Mouse (Mus musculus) midbrain, embryonic 10.5 days (tissue): ENCODE measurements around the gene Vps52. TPM values are rescaled to one million over a fixed set of nuclear protein-coding genes. Genes with fewer than 3 reads are reported as not detected.
"Not testable (repeated sequence)": the region's sequence is repeated elsewhere in the genome, so short reads cannot be mapped to it uniquely, and the experiment has no call there.

Experiments
- DNase-seq: peaks from one replicate; pipeline ENCODE4 v3.0.0-alpha.2; 2017; ENCODE audit warnings: low spot score
- H3K27ac ChIP-seq: fragments of 300-500 bp; sonication (generic); replicated peaks from 2 replicates; pipeline ENCODE4 v1.5.1; 2016; ENCODE audit warnings: mild to moderate bottlenecking
- H3K27me3 ChIP-seq: fragments of 300-500 bp; sonication (generic); 2 replicates; pipeline ENCODE4 v1.6.1; 2016; ENCODE audit warnings: low read depth, mild to moderate bottlenecking; ENCODE audit not compliant: poor library complexity, severe bottlenecking
- H3K36me3 ChIP-seq: fragments of 300-500 bp; sonication (generic); 2 replicates; pipeline ENCODE4 v1.6.1; 2016; ENCODE audit warnings: mild to moderate bottlenecking, moderate library complexity
- H3K4me1 ChIP-seq: fragments of 300-500 bp; sonication (generic); 2 replicates; pipeline ENCODE4 v1.6.1; 2016
- H3K4me3 ChIP-seq: fragments of 300-500 bp; sonication (generic); 2 replicates; pipeline ENCODE4 v1.5.1; 2016; ENCODE audit warnings: mild to moderate bottlenecking, moderate library complexity
- H3K9me3 ChIP-seq: fragments of 300-500 bp; sonication (generic); replicated peaks from 2 replicates; pipeline ENCODE4 v1.6.1; 2016; ENCODE audit warnings: mild to moderate bottlenecking
- WGBS: fragments of 180-500 bp; shearing (Covaris S2); methylation state at CpG from one replicate; pipeline ENCODE4 v1.1.7; 2016; 5-methylcytosine and 5-hydroxymethylcytosine counted together
- polyA plus RNA-seq: library from polyadenylated mRNA; unstranded; fragments of >200 nt; fragmentation: Nextera tagmentation; extraction: Ambion mirVana; gene quantifications from 2 replicates; pipeline ENCODE4 v1.2.1, GENCODE M21; 2016

Gene Vps52
- polyA plus RNA-seq, 1 experiment from 2014 or later = 53.5 TPM

DNA sequence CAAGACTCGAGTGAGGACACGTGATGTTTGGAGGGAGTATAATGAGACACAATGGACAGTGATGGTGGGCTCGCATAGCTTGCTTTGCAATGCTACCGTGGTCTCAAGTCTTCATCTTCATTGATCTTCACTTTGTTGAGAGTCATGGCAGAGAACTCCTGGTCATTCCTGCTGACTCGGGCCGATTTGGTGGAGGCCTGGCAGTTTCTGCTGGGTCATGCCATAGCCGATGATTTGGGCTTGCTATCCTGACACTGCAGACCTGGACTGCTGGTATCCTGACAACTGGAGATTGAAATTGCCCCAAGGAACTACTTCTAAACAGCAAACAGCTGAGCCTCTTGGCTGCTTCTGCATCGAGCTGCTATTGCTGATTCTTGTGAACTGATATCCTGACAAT, 39.3 kb downstream of the Vps52 start:
- H3K36me3 ChIP-seq = no peaks in the 10 kb centered on the region
- DNase-seq = no peak
- no peak overlapping the region for H3K4me3 ChIP-seq
- no peaks in the 10 kb centered on the region for H3K9me3 ChIP-seq
- H3K4me1 ChIP-seq = peaks cover 9% of the 10 kb centered on the region
- H3K27me3 ChIP-seq = peaks cover 28% of the 10 kb centered on the region
- WGBS = 90% methylated on average over 8 of the region's 8 CpGs
- no peak overlapping the region for H3K27ac ChIP-seq

DNA sequence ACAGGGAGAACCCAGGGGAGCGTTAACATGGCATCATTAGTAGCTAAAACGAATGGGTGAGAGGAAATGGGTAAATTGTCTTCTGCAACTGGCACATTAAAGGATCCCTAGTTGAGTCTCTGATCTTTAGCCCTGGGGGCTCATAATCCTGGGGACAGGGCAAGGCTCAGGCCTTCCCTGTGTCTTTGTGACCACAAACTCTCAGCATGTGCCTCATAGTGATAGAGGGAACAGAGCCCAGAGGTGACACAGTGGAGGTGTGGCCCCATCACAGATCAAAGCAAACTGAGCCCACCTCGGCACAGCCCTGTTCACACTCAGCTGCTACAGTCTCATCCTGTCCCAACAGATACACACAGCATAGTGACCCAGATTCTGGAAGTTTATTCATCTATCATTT, 40.0 kb downstream of the Vps52 start:
- H3K27ac ChIP-seq = no peak overlapping the region
- H3K4me1 ChIP-seq = peaks cover 16% of the 10 kb centered on the region
- peaks cover 35% of the 10 kb centered on the region for H3K27me3 ChIP-seq
- no peak overlapping the region for H3K4me3 ChIP-seq
- DNase-seq = no peak
- H3K36me3 ChIP-seq = no peaks in the 10 kb centered on the region
- WGBS = 77% methylated on average over 3 of the region's 3 CpGs
- no peaks in the 10 kb centered on the region for H3K9me3 ChIP-seq

DNA sequence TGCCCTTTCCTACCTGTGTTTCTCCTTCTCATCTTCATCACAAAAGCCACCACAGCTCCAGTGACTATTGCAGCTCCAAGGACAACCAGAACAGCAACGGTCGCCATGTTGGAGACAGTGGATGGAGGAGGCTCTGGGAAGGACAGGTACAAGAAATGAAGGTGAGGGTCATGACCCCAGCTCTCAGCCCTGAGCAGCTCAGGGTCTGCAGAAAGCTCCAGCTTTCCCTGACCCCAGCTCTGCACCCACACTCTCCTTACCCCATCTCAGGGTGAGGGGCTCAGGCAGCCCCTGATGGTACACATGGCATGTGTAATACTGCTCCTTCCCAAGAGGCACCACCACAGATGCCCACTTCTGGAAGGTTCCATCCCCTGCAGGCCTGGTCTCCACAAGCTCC, 41.4 kb downstream of the Vps52 start:
- H3K36me3 ChIP-seq, H3K4me3 ChIP-seq, H3K9me3 ChIP-seq, DNase-seq, H3K27ac ChIP-seq: not testable (repeated sequence)
- Histone ChIP-seq H3K27me3 (peaks cover 48% of the 10 kb centered on the region), H3K4me1 (peaks cover 16% of the 10 kb centered on the region)
- 96% methylated on average over 2 of the region's 2 CpGs for WGBS

DNA sequence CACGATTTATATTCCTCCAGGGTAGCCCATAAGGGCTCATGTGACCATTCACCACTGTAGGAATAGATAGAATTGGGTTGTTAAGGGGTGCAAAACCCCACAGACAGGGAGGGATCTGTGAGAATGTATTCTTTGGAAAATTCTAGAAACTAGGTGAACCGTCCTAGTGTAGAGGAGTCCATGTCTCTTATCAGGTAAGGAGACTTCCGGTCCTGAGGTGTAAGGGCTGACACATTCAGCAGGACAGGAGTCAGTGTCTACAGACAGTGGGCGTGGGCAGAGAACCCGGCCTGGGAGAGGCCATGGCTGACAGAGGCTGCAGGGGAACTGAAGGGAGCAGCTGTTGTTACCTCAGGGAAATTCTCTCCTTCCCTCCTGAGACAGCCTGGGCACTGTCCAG, 43.1 kb downstream of the Vps52 start:
- not testable (repeated sequence) for DNase-seq, H3K4me3 ChIP-seq, H3K9me3 ChIP-seq, H3K36me3 ChIP-seq, H3K27ac ChIP-seq
- WGBS = 57% methylated on average over 5 of the region's 5 CpGs
- H3K27me3 ChIP-seq = peaks cover 54% of the 10 kb centered on the region
- H3K4me1 ChIP-seq = peaks cover 18% of the 10 kb centered on the region

DNA sequence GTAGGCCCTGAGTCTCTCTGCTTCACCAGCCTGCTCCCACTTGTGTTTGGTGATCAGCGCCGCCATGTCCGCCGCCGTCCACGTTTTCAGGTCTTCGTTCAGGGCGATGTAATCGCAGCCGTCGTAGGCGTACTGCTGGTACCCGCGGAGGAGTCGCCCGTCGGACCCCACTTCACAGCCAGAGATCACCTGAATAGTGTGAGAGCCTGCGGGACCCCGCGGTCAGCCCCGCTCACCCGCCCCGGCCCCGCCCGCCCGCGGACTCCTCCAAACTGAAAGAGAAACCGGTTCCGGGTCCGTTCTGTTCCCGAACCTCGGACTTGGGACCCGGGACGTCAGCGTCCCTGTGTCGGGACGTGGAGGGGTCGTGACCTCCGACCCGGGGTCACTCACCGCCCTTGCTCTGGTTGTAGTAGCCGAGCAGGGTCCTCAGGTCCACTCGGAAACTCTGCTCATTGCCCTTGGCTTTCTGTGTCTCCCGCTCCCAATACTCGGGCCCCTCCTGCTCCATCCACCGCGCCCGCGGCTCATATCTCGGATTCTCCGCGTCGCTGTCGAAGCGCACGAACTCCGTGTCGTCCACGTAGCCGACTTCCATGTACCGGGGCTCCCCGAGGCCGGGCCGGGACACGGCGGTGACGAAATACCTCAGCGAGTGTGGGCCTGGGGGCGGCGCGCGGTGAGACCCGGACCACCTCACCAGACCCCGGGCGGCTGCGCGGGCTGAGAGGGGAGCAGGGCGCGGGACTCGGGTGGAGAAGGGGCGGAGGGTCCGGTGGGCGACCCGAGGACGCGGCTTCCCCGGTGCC, 43.9 kb downstream of the Vps52 start:
- no peaks in the 10 kb centered on the region for H3K36me3 ChIP-seq
- no peaks in the 10 kb centered on the region for H3K9me3 ChIP-seq
- H3K4me1 ChIP-seq = peaks cover 19% of the 10 kb centered on the region
- 2% methylated on average over 87 of the region's 87 CpGs for WGBS
- H3K4me3 ChIP-seq = peak overlapping the region; percentile 69
- peak overlapping the region; percentile 77 for H3K27ac ChIP-seq
- DNase-seq = no peak
- peaks cover 54% of the 10 kb centered on the region for H3K27me3 ChIP-seq

DNA sequence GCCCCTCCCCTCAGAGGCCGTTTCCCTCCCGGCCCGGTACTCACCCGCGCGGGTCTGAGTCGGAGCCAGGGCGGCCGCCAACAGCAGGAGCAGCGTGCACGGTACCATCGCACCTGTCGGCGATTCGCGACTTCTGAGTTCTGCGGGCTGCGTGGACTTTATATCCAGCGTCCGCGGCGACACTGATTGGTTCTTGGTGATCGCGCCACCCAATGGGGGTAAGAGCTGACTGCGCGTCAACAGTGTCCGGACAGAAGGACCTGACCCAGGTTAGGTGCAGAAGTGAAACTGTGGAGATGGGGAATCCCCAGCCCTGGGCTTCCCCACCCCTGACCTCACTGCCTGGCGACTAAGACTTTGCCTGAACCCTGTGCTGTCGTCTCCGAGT, 44.5 kb downstream of the Vps52 start, which contains the start of gene H2-K1:
Gene H2-K1, minus strand, starts transcription at position 198 of the 388 bp plus-strand sequence.
- peak within 1 kb of the TSS; percentile 77 for H3K27ac ChIP-seq
- H3K36me3 ChIP-seq = no peaks in the 10 kb centered on the region
- peak; percentile 71 for DNase-seq
- under 1% methylated on average over 25 of the region's 30 CpGs for WGBS
- H3K9me3 ChIP-seq = no peaks in the 10 kb centered on the region
- H3K4me3 ChIP-seq = peak within 1 kb of the TSS; percentile 69
- peaks cover 19% of the 10 kb centered on the region for H3K4me1 ChIP-seq
- H3K27me3 ChIP-seq = peaks cover 54% of the 10 kb centered on the region

DNA sequence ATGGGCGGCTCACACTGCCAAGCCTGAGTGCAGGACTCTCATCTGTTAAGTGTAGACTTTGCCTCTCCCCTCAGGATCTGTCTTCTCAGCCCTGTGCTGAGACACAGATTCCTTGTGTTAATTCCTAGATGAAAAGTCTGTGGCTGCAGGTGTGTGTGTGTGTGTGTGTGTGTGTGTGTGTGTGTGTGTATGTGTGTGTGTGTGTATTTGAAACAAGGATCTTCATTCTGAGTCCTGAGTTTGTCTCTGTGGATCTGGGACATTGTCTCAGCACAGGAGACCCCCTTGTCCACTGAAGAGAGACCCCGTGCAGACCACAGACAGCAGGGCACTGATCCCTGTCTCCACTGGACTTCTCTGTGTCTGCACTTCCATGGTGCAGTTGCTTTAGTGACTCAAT, 45.2 kb downstream of the Vps52 start:
- H3K4me3 ChIP-seq = peak overlapping the region; percentile 69; the same call in 1 of the 2 replicates
- H3K9me3 ChIP-seq, H3K36me3 ChIP-seq, H3K27ac ChIP-seq, DNase-seq: not testable (repeated sequence)
- H3K4me1 ChIP-seq = peaks cover 19% of the 10 kb centered on the region
- H3K27me3 ChIP-seq = peaks cover 54% of the 10 kb centered on the region
- 64% methylated on average over 2 of the region's 2 CpGs for WGBS

DNA sequence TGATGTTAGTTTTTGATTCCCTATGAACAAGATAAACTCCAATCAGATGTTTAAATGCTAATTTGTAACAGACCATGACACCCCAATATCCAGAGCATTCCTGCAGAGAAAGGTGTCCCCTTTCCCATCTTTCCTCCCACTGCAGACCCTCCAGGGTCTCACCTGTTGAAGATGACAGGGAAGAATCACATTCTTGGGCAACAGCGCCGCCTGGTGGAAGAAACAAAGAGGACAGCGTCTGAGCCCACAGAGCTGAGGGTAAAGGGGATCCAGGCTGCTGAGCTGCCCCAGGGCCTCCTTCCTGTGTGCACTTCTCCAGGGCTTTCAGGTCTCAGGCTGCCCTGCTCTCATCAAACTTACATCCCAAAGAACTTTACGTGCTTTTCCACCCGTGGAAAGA, 47.8 kb downstream of the Vps52 start:
- no peaks in the 10 kb centered on the region for H3K36me3 ChIP-seq
- no peak overlapping the region for H3K27ac ChIP-seq
- H3K4me3 ChIP-seq = no peak overlapping the region; the same call in 1 of the 2 replicates
- H3K4me1 ChIP-seq = peaks cover 19% of the 10 kb centered on the region
- 7% methylated on average over 5 of the region's 5 CpGs for WGBS
- no peaks in the 10 kb centered on the region for H3K9me3 ChIP-seq
- peak; percentile 56 for DNase-seq
- H3K27me3 ChIP-seq = peaks cover 41% of the 10 kb centered on the region

DNA sequence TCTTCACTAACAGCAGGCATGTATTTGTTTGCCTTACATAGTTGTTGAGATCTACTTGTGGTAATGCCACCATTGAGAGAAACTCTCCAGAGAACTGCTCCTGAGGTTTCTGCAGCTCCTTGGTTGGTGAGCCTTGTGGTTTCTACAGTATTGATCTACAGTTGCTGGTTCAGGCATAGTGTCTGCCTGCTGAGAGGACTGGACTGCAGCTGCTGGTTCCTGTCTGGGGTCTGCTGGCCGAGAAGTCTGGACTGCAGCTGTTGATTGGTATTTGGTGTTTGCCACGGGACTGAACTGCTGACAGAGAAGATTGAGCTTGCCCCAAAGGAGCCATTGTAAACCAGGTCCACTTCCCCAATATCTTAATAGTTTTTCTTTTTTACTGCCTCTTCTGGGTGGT, 51.0 kb downstream of the Vps52 start:
- 0 out of 2 replicates have a peak, but pooled peaks cover 1% of the 10 kb centered on the region for H3K9me3 ChIP-seq
- DNase-seq = no peak
- WGBS = 64% methylated on average over 2 of the region's 2 CpGs
- H3K36me3 ChIP-seq = no peaks in the 10 kb centered on the region
- H3K4me1 ChIP-seq = 0 out of 2 replicates have a peak, but pooled peaks cover 3% of the 10 kb centered on the region
- H3K4me3 ChIP-seq = no peak overlapping the region
- H3K27ac ChIP-seq = no peak overlapping the region
- peaks cover 10% of the 10 kb centered on the region for H3K27me3 ChIP-seq

DNA sequence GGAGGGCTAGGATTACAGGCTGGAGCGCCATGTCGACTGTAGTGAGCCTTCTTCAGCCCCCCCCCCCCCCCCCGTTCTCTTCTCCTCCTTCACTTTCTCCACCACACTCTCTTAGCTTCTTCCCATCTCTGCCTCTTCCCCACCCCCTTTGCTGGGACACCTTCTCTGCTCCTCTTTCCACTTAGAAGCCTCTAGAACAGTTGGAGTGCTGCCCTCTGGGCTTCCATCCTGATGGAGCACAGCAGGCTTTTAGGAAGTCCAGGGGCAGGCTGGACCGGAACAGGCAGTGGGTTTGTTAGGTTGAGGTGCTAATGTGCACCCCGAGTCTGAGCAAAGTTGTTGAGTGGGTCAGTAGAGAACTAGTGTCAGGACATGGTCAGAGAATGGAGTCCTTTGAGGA, 54.5 kb downstream of the Vps52 start:
- Histone ChIP-seq H3K27ac (no peak overlapping the region), H3K27me3 (no peaks in the 10 kb centered on the region; the same call in 1 of the 2 replicates), H3K4me1 (no peaks in the 10 kb centered on the region), H3K9me3 (peaks cover 12% of the 10 kb centered on the region), H3K36me3 (peaks cover 23% of the 10 kb centered on the region), H3K4me3 (no peak overlapping the region)
- no peak for DNase-seq
- 80% methylated on average over 5 of the region's 5 CpGs for WGBS

DNA sequence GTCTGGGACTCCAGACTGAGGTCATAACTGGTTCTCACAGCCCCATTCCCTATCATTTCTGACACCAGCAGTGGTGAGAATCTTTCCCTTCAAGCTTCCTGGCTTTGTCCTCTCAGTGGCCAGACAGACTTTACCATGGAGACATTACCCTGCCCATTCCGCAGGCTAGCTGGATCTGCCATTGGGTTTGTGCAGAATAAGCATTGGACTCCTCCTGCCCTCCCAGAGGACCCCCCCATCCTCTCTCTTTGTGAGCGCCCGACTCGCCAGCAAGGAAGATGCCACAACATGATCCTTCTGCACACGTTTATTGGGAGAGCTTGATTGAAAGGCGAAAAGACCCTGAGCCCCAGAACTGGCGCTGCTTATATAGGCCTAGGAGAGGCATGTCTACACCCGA, 57.8 kb downstream of the Vps52 start:
- 97% methylated on average over 8 of the region's 8 CpGs for WGBS
- no peaks in the 10 kb centered on the region for H3K4me1 ChIP-seq
- H3K4me3 ChIP-seq = no peak overlapping the region
- H3K27me3 ChIP-seq = no peaks in the 10 kb centered on the region
- peaks cover 53% of the 10 kb centered on the region for H3K36me3 ChIP-seq
- no peak overlapping the region for H3K27ac ChIP-seq
- peaks cover 25% of the 10 kb centered on the region for H3K9me3 ChIP-seq
- DNase-seq = no peak
